Mouse (Mus musculus) left cerebral cortex, postnatal 25 days (tissue): ENCODE measurements around the gene Smg9. TPM values are rescaled to one million over a fixed set of nuclear protein-coding genes. Genes with fewer than 3 reads are reported as not detected.

Experiments
- DNase-seq, 2 experiments: peaks; one replicate each; pipeline ENCODE4 v3.0.0; 2022; ENCODE audit warnings: low spot score in 2 of 2, mixed read lengths in 1 of 2
- intact Hi-C: fragments of 180-260 bp; cut with DNase I; formaldehyde crosslinking; loops from one replicate; pipeline ENCODE4 v1.15.1; 2025
- total RNA-seq, 2 experiments: library from RNA; stranded (reverse); gene quantifications; 2 replicates each; pipeline ENCODE4 v1.2.3; 2021

Smg9 gene
- total RNA-seq, 2 experiments from 2014 or later = 38.1 to 40.2 TPM

GRCm38 (mm10) chr7:24373538-24374379 is 25.7 kb upstream of the Smg9 start:
- peak; percentile 27 to 46 for DNase-seq
- intact Hi-C loops = no loop called here

- intact Hi-C loops = no loop called here
- no peak for DNase-seq
Observed at GRCm38 (mm10) chr7:24376456-24376855, 23.0 kb upstream of the Smg9 start.

- DNase-seq = no peak
- intact Hi-C loops = no loop called here
Observed at GRCm38 (mm10) chr7:24377091-24377865, 22.1 kb upstream of the Smg9 start.

- DNase-seq = no peak
- intact Hi-C loops = no loop called here
Observed at GRCm38 (mm10) chr7:24378049-24378701, 21.2 kb upstream of the Smg9 start.

- intact Hi-C loops = no loop called here
- DNase-seq = no peak
Observed at GRCm38 (mm10) chr7:24379934-24380333, 19.5 kb upstream of the Smg9 start.

GRCm38 (mm10) chr7:24380370-24380769 is 19.0 kb upstream of the Smg9 start:
- DNase-seq = no peak
- intact Hi-C loops = no loop called here

- no peak for DNase-seq
- intact Hi-C loops = no loop called here
Observed at GRCm38 (mm10) chr7:24382730-24383372, 16.6 kb upstream of the Smg9 start.

GRCm38 (mm10) chr7:24384070-24384469 is 15.3 kb upstream of the Smg9 start:
- intact Hi-C loops = loop anchor here (2.0 kb wide), 2 partner anchors 19 to 47 kb away; no protein-coding TSS in a partner anchor

GRCm38 (mm10) chr7:24384827-24385226 is 14.6 kb upstream of the Smg9 start:
- DNase-seq = peak; percentile 64 to 73
- intact Hi-C loops = loop anchor here (2.0 to 5.0 kb wide), 3 partner anchors 20 to 418 kb away; no protein-coding TSS in a partner anchor

More at GRCm38 (mm10) chr7:24384070-24384469, 15.3 kb upstream of the Smg9 start:
- DNase-seq = no peak

GRCm38 (mm10) chr7:24387059-24387556 is 12.3 kb upstream of the Smg9 start:
- intact Hi-C loops = loop anchor here (5.0 kb wide), 1 partner anchor 420 kb away; no protein-coding TSS in a partner anchor
- DNase-seq = peak in 1 of 2 experiments; percentile 33

GRCm38 (mm10) chr7:24389516-24390187 is 9.8 kb upstream of the Smg9 start:
- intact Hi-C loops = loop anchor here (5.0 kb wide), 1 partner anchor 422 kb away; no protein-coding TSS in a partner anchor
- DNase-seq = no peak

- intact Hi-C loops = no loop called here
- DNase-seq = no peak
Observed at GRCm38 (mm10) chr7:24390512-24390911, 8.9 kb upstream of the Smg9 start.

GRCm38 (mm10) chr7:24391077-24391476 is 8.3 kb upstream of the Smg9 start:
- no peak for DNase-seq
- intact Hi-C loops = no loop called here

GRCm38 (mm10) chr7:24391687-24392086 is 7.7 kb upstream of the Smg9 start:
- no peak for DNase-seq
- intact Hi-C loops = no loop called here

GRCm38 (mm10) chr7:24394054-24394453 is 5.4 kb upstream of the Smg9 start:
- no peak for DNase-seq
- intact Hi-C loops = no loop called here

- no peak for DNase-seq
- intact Hi-C loops = no loop called here
Observed at GRCm38 (mm10) chr7:24394475-24395161, 4.8 kb upstream of the Smg9 start.

- intact Hi-C loops = no loop called here
- DNase-seq = no peak
Observed at GRCm38 (mm10) chr7:24396832-24397231, 2.6 kb upstream of the Smg9 start.

- DNase-seq = no peak
- intact Hi-C loops = no loop called here
Observed at GRCm38 (mm10) chr7:24398364-24398913, 980 bp upstream of the Smg9 start.
